Mouse (Mus musculus) adipocyte (in vitro differentiated cells): ENCODE measurements around the gene Crygc.

Experiments
- DNase-seq: peaks from one replicate; pipeline ENCODE4 v3.0.0-alpha.2; 2016; ENCODE audit warnings: low spot score

Gene Crygc

DNA sequence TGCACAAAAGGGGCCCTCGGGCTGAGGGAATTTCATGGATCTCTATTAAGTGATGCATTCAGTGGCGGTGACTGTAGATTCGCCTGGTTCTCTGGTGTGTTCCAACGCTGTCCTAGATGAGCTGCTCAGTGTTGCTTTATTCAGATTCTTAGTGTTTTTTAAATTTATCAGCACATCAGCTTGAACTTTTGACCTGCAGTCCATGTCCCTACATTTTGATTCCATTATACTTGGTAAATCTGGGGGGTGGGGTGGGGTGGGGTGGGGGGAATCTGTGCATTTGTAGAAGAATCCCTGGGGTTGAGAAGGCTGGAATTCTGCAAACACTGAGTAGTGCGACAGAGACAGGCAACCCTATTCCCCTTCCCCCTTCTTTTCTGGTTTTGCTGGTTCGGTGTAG is at the start of gene Crygc:
Gene Crygc, minus strand, starts transcription at position 101 of the 400 bp plus-strand sequence.
- no peak for DNase-seq

GRCm38 (mm10) chr1:65122574-65123372 is 49.3 kb upstream of the Crygc start, which contains the start of gene D630023F18Rik:
Gene D630023F18Rik (minus strand): TSS chr1:65123214.
- no peak for DNase-seq

DNA sequence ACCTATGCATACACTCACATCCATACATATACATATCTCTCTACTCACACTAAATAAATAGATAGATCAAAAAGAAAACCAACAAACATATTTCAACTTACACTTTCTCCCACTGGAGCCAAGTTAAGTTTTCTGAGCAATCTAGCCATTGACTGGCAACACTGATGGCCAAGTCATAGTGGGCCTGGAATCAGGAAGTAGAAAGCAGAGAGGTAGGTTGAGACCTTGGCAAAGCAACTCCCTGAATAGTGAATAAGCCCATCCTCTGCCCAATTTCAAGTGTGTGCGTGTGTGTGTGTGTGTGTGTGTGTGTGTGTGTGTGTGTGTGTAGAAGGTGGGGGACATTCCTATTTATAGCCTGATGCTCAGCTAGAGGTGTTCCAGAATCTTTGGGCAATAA is 45.9 kb upstream of the Crygc start, which contains the start of gene Gm28845:
Gene Gm28845, minus strand, starts transcription at position 121 of the 400 bp plus-strand sequence.
- no peak for DNase-seq

GRCm38 (mm10) chr1:65118150-65118913 is 44.8 kb upstream of the Crygc start:
- DNase-seq, result no peak

- DNase-seq, result peak; percentile 90
Observed at GRCm38 (mm10) chr1:65113536-65114172, 40.2 kb upstream of the Crygc start.

- peak; percentile 65 for DNase-seq
Observed at GRCm38 (mm10) chr1:65112807-65113196, 39.3 kb upstream of the Crygc start.

DNA sequence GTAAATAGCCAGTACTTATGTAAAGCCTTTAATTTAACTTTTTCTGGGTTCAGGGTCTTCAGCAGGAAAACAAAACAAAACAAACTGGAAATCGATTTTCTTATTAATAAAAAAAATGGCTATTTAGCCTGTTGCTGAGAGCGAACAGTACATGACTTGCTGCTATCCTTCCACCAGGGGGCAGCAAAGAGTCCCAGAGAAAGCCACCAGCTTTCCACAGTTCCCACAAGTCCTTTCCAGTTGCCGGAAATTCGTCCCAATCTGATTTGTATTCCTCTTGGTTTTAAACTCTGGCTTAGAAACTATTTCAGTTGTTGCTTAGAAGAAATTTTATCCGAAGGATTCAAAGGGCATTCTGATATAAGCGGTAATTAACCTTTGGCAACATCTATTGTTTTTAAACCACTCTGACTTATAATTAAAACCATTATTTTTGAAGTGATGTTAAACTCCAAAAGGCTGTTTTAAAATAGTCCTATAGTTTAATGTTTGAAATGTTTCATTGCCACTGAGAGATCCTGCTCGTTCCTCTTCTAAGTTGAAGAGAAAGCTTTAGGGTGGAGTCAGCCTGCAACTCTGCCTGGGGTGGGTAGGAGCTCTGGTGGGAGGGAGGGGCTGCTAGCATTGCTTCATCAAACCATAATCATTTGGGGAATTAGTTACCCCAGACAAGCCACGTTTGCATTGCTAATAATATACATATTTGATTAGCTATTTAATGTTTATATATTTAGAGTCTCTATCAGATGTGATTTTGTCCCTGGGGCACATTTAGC is 38.7 kb upstream of the Crygc start:
- DNase-seq, result peak; percentile 99

DNA sequence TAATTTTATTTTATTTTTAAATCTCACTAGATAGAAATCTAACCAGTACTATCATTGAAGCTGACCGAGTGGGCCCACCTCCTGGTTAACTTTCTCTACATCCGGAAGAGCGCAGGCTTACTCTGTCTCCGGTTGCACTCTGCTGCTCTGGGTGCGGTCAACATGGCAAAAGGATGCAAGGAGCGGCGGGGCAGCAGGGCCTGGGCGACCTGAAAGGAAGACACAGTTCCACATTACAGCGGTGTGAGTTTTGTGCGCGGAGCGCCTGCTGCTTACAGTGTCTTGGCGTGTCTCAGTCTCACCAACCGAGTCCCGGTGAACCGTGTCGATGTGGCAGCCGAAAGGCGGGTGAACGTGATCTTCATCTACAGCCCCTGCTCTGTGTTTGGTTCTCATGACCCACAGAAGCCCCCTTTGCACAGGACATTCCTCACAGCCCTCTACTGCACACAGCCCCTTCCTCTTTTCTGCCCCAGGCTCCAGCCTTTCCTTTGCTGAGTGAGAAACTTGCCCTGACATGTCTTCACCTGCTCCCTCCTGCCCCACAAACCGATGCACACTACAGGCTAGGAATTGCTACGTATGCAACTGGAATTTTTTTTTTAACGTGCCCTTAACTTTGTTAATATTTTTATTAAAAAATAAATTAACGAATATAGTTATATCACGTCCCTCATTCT is 36.4 kb upstream of the Crygc start:
- no peak for DNase-seq

GRCm38 (mm10) chr1:65109196-65109595 is 35.7 kb upstream of the Crygc start:
- no peak for DNase-seq

DNA sequence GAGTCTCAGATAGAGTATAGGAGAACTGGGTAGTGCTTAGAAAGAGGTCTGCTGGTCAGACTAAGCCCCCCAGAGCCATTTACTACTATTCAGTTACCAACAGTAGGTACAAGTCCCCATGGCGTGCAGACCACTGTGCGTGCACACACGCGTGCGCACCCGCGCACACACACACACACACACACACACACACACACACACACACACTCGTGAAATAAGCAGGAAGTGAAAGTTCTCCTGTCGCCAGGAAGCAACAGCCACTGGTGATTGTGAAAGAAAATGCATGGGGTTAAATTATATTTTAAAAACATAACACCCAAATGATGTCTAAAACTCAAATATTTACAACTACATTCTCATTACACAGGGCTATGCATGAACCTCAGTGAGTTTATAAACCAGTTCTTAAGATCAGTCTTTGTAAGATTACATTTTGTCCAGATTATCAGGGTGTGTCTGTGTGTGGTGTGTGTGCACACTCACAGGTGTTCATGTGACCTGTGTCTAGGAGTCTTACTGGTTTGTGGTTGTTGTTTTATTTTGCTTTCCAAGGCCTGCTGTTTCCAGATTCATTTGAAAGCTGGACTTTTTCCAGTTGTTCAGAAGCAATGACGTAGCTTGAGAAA is 34.3 kb upstream of the Crygc start:
- DNase-seq, result no peak

DNA sequence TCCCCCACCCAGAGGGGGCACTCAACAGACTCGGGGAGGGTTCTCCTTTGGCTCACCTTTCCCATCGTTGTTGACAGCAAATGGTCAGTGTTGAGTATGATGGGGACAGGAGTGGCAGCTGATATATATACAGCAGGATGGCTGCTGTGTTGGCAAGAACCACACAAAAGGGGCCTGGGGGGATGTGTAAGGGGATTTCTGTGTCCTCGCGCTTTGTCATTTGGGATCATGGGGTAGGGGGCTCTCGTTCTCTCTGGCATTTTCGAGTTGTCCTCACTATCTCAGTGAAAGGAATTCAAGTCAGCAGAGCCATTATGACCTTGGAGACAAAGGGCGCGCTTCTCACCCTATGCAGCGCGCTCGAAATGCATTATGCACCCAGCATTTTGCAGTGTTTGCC is 29.8 kb upstream of the Crygc start, which contains the start of gene Cryga:
Gene Cryga, minus strand, starts transcription at position 101 of the 400 bp plus-strand sequence.
- DNase-seq, result no peak

DNA sequence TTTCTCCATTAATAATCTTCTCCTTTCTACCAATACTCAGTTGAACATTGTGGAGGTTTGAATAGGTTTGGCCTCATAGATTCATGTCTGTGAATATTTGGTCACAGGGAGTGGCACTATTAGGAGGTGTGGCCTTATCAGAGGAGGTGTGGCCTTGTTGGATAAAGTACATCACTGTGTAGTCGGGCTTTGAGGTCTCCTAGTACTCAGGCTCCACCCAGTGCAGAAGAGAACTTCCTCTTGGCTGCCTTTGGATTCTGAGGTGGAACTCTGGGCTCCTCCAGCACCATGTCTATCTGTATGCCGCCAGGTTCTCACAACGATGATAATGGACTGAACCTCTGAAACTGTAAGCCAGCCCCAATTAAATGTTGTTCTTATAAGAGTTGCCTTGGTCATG is 23.5 kb upstream of the Crygc start:
- DNase-seq, result no peak

GRCm38 (mm10) chr1:65091566-65091965 is 18.1 kb upstream of the Crygc start:
- no peak for DNase-seq

DNA sequence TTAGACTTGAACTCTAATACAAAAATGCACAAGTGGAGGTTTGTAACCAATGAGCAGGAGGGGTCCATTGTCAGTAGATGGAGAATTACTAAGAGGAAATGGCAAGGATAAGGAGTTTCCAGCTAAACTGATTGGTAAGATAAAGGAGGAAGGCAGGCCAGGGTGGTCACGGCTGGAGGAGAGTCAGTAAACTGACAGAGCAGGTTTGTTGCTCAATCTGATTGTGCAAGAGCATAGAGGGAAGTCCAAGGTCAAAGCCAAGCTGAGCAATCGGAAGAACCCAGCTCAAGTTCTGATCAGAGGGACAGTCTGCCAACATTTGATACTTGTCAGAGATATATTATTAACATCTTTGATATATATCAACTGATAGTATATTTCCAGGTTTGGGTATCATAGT is 16.9 kb upstream of the Crygc start:
- DNase-seq, result peak; percentile 23

GRCm38 (mm10) chr1:65088567-65089356 is 15.3 kb upstream of the Crygc start:
- DNase-seq, result no peak

DNA sequence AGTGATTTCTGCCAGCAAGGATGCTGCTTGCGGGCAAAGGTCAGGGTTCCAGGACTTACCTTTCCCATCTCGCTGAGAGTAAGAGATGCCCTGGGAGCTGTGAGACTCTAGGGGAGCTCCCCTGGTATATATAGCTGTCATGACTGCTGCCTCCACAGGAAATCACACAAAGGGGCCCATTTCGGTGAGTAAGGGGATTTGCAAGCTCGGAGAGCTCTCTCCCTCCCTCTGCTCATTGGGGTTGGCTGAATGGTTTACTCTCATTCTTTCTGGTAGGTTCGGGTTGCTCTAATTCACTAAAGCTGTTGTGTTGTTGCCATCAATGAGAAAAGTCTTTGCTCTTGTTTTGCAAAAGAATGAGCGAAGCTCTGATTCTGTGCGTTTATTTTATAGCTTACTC is 8.7 kb upstream of the Crygc start, which contains the start of gene Crygb:
Gene Crygb, minus strand, starts transcription at position 101 of the 400 bp plus-strand sequence.
- no peak for DNase-seq

GRCm38 (mm10) chr1:65075607-65076006 is 2.1 kb upstream of the Crygc start:
- DNase-seq, result peak; percentile 24

GRCm38 (mm10) chr1:65067842-65068241 is 5.6 kb downstream of the Crygc start:
- no peak for DNase-seq

DNA sequence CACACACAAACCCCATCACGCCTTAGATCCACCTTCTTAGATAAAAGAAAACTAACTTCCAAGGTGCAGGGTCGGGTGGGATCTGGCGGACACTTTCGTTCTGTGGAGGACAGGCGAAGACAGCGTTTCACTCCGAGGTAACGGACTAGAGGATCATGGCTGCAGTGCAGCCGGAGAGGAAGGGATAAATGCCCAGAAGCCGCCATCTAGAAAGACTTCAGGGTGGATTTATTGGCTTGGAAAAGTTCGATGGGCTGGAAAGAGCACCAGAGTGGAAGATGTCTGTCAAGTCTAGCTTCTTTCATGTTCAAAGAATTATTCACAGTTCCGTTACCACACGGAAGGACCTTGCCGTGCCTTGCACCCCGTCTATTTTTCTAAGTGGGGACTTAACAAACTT is 9.3 kb downstream of the Crygc start:
- no peak for DNase-seq

DNA sequence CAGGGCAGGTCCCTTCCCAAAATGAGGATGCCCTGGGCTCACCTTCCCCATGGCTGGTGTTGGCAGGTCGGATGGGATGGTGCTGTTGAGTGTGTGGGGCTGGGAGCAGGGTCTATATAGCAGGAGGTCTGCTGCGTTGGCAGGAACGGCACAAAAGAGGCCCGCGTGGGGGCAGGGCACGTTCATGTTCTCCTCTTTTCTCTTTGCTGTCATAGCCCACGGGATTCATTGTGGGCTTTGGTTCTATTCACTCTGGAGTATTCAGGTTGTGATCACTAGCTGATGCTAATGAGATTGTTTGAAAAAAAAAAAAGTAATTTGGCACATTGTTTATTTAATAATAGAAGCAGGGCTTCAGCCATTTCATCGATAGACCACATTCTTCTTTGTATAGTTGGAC is 10.1 kb downstream of the Crygc start, which contains the start of gene Crygd:
Gene Crygd, minus strand, starts transcription at position 101 of the 400 bp plus-strand sequence.
- no peak for DNase-seq
